Mouse (Mus musculus) retina, embryonic 14.5 days (tissue): ENCODE measurements around the gene Mfn2.
A peak's percentile ranks its signal among the peaks of the same experiment; 100 is the strongest.

Source experiments
- DNase-seq: peaks from one replicate; pipeline ENCODE4 v3.0.0-alpha.2; 2015; ENCODE audit warnings: low spot score

Mfn2 gene

DNA sequence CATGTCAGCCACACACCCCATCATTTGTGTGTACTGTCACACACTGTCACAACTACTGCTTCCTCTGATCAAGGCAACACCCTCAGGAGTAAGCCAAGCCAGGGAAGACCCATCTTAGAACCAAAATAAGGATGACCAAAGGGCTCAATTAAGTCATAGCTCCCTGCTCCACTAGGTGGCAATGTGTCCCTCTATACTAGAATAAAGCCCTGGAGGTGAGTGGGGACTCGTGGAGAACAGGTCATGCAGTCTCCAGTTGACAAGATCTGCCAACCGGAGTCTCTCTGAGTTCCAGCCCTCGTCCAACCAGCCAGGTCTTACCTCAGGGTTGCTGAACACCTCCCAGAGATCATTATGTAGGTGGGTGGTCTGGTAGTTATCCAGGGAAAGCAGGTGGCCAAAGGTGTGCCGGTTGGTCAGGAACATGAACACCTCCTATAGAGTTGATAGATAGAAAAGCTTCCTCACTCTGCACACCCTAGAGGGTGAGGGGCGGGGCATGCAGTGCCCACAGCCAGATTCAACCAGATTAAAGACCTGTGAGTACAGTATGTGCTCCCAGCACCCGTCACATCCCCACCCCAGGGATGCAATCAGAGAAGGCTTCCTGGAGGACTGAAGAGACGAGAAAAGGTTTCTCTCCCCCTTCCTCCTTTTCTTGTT, 14.1 kb upstream of the Mfn2 start:
- DNase-seq = peak; percentile 80

DNA sequence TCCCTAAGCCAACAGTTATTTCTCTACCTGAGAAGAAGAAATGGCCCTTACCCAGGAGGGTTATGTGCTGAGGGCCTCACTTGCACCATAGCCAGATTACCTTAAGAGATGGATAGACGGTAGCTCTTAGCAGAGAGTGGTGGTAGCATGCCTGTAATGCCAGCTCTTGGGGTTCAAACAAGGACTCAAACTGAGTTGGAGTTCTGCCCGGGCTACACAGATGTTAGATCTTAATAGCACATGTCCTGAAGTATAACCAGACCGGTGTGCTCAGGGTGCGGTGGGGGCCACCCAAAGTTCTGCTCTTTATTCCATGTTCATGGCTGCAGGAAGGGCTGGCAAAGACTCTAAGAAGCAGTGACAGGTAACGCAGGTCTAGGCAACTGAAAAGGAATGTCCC, 5.0 kb upstream of the Mfn2 start:
- DNase-seq = no peak

DNA sequence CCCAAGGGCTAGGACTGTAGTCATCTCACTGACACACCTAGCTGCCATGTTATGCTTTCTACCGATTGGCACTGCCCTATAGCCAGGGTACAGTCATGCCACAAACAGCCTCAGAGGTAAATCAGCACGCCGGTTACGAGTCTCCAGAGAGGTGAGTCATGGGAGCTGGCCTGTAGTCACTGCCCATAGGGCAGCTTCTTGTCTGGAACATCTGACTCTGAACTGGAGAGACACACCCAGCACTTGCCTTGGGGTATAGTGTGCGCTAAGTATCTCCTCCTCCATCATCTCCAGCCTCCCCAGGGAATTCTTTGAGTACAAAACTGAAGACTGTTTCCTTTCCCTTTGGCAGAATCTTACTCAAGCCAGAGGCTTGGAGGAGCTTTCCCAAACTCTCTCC, 1.7 kb upstream of the Mfn2 start:
- DNase-seq = no peak

DNA sequence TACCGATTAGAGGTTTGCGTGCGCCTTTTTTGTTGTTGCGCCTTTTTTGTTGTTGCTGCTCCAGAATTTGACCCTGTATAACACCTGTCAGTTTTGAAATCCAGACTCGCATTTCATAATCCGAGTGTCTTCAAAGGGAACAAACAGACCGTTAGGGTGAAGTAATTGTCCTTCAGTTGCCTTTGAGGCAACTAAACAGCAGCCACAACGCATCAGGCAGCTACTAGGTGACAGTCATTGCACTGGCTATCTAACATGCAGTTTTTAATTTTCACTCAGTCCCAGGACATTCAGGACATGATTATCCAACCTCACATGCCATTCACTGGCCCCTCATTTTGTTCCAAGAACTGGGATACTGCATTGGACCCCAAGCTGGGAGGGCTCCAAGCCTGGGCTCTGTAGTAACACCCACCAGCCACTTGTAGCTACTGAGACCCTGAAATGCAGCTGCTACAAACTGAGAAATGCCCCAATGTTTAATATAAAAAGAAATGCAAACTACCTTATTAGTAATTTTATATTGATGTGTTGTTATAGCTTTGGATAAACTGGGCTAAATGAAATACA, 671 bp upstream of the Mfn2 start:
- peak; percentile 15 for DNase-seq

DNA sequence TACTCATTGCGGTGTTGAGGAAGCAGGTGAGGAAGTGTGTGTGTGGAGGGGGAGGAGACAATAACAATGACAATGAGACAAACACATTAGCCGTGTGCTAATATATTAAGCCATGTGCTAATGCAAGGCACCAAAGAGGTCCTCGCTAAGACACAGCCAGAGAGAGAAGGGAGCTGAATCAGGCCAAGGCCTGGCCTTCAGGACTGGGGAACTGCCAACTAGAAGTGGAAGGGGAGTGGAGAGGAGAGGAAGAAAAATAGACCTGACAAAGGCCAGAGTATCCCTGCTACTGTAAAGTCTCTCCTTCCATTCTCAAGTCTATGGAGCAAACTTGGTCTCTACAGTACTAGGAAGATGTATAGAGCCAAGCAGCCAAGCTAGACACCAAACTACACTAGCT, 903 bp downstream of the Mfn2 start:
- no peak for DNase-seq

DNA sequence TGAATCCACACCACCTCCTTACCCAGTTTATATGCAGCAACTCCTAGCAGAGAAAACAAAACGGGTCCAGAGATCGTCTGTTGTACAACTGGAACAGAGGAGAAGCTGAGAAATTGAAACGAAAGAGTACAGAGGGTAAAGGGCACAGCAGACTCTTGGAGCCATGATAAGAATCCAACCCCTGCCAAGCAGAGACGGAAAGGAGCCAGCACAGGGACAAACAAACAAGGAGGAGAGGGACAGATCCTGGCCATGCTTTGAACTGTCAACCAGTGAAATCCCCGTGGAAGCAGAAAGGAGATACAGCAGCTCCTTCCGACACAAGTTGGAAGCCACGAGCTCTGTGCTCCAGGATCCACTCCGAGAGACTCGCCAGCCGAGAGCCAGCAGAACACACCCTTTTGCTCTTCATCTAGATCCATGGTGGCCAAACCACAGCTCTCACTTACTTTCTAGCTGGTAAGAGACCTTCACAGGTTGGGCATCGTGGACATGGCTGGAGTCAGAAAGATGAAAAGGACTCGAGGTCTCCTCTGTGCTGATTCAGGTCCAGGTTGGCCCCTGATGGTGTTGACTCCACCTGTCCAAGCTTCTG, 1.5 kb downstream of the Mfn2 start:
- DNase-seq = no peak

DNA sequence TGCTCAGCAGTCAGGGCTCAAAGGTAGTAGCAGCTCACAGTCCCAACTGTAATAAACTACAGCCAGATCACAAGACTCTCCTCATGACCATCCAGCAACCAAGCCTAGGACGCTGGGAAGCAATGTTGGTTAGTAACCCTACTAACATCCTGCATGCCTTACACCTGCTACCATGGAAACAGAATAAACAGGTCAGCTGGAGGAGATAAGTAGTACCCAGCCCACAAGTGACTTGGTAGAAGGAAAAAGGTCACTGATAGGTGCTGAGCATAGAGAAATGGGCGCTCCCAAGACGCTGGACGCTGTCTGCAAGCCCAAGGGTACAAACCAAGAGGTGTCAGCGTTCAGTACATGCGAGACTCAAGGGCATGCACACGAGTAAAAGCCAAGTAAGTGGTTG, 4.1 kb downstream of the Mfn2 start:
- no peak for DNase-seq

DNA sequence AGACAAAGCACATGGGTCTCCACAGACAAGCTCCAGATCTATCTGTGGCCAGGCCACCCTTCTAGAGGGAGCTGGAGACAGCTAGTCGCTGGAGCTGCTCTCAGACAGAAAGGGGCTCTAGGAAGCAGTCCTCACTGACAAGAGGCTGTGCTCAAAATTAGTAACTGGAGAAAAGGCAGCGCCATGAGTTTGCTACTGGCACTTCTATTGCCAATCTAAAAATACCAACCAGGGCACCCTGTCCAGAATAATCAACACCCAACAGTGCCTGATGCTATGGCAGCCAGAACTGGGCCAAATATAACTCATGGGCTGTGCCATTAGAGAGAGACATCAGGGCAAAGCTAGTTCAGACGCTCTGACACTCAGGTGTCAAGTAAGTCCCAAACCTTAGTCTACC, 7.2 kb downstream of the Mfn2 start:
- DNase-seq = no peak

DNA sequence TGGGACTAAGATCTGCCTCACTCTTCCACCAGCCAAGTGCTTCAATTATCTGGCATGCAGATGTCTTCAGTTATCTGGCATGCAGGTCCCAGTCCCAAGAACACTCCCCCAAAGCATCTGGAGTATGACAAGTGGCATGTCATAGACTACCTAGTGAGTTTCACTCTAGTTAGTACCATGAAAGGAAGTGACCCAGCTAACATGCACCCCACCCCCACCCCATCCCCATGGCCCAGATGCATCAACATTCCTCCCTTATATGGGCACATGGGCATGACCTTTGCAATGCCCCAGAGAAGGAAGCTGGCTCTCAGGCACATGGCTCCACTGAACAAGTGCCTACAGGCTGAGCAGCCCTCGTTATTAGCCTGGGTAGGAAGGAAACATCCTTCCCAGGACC, 8.1 kb downstream of the Mfn2 start:
- no peak for DNase-seq

DNA sequence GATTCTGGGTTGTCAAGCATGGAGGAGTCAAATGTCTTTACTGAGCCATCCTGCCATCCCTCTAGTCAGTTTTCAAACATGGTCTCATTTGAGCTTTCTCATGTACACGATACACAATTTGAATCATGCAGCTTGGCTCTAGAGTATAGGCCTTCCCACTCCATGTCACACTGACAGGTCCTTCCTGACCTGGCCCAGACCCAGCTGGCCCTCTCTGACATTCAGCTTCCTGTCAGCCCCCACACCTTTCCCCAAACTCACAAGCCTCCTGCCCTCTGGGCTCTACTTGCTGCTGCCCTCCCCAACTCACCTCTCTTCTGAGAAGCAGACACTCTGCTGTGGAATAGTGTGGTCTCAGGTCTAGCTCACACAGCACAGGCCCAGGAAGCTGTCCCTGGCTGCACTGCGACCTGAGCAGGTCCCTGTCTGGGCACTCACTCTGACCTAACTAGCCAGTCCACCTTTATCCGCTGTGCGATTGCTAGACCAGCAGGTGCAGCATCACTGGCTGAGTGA, 8.6 kb downstream of the Mfn2 start:
- no peak for DNase-seq

DNA sequence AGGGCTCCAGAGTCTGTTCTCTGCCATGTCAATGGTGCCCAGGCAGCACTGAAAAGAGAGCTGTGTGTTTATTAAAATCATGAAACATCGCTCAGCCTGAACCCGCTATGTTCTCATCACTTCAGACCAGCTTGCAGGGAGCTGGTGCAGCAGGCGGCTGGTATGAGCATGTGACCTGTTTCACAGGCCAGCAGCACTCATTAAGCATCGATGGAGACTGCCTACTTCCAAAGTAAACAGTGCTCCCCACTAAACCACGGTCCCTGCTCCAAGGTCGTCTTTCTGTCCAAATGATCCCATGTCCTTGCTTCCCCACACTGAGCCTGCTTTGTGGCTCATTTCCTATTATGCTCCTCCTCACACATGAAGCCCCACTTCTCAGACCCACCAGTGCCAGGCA, 14.2 kb downstream of the Mfn2 start:
- no peak for DNase-seq

DNA sequence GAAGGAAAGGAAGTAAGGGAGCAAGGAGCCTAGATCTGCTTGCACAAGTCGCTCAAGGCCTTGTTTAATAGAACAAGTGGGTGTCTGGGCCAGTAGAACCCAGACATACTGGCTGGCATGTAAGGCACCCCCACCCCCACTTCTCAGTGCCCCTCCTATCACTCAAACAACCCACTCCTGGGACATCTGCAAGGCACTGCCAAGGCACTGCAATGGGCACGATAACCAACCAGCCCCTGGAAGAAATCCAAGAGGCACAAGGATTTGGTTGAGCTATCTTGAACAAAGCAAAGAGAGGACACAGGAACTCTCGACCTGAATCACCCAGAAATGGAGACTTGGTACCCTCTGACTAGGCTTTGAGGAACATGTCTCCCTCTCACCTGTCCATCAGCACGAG, 16.3 kb downstream of the Mfn2 start:
- DNase-seq = no peak

DNA sequence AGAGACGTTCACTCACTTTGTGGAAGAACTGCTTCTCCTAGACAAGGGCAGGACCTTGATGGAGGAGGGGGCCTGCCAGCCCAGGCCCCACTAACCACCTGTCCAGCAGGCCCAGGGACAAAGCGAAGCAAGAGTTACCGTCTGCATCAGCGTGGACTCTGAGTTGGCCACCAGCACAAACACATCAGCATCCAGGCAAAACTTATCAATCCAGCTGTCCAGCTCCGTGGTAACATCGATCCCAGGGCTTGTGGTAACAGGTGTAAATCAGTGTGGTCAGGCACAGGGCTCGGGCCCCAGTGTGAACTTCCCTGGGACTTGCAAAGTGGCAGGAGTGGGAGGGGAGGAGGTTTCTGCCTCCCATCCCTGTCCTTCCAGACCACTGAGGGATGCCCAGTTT, 17.2 kb downstream of the Mfn2 start:
- DNase-seq = no peak

DNA sequence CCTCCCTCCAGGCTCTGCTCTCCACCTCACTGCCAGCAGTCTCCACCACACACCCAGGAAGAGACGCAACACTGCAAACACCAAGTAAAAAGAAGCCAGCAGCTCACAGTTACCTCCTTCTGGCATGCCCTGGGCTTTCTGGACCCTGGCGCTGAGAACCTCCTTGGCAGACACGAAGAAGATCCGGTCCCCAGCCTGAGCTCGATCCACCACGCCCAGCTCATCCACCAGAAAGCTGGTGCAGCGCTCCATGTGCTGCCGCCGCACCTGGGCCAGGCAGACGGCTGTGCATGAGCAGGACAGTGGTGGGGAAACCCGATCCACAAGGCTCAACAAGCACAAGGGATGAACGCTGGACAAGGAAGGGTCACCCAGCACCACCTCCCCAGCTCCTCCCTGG, 18.3 kb downstream of the Mfn2 start:
- no peak for DNase-seq

DNA sequence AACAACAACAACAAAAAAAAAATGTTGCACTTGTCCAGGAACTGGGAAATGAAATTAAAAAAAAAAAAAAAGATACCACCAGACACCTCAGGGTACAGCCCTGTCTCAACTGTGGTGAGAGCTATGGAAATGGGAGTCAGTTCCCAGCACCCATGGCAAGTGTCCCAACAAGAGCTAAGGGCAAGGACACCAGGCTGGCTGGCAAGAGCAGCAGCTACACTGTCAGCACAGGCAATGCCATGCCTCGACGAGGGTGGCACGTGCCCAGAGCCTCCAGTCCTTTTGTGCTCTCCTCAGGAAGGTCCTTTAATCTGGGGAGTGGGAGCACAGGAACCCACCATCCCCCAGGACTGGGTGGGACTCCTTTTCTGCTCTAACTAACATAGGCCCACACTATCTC, 20.4 kb downstream of the Mfn2 start:
- no peak for DNase-seq

DNA sequence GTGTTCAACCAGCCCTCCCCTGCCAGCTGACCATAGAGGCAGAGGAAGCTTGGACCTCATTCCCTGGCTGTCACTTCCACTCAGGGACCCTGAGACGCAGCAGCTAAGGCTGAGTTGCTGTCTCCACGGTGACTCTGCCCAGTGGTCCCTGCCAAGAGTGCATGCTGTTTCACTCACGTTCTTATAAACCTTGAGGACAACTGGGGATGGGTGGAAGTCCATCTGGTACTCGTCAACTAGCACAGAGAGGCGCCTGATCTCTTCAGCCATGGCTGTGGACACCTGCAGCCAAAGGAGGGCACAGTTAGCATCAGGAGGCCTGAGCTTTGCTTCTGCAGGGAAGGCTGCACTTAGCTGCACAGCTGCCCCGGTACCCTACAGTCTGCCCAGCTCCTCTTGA, 21.5 kb downstream of the Mfn2 start:
- no peak for DNase-seq

DNA sequence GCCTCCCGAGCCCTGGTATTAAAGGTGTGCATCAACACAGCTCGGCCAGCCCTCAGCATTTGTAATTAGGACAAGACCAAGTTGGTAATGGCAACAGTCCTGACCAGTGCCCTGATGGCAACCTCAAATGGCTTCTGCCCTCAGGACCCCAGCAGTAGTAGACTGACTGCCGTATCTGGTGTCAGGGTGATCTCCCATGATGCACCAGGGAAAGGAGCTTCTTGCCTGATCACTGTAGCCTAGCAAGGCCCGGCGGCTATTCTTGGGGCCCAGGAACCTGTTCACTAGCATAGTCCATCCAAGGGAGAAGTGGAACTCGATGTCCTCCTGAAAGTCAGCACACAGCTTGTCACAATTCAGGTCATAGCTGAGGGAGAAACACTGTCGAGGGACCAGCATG, 22.7 kb downstream of the Mfn2 start:
- DNase-seq = no peak

DNA sequence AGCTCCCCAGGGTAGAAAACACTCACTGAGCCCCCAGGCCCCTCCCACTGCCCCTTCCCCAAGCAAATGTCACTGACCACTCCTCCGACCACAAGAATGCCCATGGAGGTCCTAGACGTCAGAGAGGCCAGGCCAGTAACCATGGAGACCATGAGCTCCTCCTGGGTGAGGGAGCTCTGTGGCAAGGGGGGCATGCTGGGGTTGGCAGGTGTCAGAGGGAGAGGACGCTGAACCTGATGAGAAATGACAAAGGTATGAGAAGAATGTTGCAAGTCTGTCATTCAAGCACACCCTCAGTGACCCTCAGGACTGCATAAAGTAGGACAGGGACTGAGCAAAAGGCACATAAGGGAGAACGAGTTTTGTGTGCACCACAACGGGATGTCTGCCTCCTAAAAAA, 24.6 kb downstream of the Mfn2 start:
- no peak for DNase-seq

DNA sequence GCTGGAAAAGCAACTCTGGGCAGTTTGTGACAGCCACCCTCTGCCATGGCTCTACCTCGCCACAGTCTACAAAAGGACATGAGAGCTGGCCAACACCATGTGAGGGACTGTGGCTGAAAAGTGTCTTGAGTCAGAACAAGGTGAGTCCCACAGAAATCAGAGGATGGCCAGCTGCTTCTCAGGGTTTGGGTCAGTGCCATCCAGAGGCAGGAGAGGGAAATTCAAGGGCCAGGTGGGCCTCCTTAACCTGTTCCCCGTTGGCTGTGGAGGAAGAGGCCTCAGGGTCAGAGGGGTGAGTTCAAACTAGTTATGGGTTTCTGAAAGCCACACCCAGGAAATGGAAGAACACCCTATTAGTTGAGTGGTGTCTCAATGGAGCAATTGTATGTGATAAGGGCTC, 25.0 kb downstream of the Mfn2 start:
- DNase-seq = no peak

DNA sequence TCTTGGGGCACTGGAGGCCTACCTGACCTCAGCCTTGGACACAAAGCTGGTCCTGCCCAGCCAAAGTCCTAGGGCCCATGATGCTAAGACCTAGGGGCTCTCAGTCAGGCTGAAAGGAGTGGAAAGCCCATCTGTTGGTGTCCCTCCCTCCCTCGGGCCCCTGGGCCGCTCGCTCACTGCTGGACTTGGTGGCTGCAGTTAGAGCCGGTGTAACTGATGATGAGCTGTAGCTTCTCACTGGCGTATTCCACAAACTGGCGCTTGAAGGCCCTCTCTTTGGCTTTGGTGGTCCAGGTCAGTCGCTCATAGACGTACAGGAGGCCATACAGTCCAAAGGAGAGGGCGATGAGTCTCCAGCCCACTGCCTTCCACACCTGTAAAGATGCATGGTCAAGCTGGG, 26.0 kb downstream of the Mfn2 start:
- DNase-seq = no peak

DNA sequence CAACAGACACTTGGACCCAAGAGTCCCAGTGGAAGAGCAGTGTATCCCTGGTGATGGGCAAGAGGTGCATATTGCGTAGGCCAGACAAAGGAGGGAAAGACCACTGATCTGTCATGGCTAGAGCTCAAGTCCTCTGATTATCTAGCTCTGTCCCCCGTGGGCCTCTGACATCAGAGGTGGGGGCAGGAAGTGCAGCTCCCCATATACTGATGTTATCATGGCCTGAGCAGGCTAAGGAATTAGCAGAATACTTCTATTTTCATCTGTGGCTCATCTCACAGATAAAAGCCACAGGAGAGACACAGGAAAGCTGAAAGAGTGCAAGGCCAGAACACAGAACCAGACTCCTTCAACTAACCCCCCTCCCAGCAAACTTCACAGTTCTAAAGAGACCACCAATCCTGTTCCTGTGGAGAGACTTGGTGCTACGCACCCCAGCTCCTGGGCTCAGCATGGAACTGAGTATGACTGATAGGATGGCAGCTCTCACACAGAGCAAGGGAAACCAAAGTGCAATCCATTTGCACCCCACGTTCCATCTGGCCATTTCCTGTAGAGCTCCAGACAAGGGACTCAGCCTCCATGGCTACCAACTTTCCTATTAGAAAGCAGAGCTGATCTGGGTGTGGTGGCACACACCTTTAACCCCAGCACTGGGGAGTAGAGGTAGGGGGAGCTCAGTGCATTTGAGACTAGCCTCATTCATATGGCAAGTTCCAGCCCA, 28.5 kb downstream of the Mfn2 start:
- no peak for DNase-seq

DNA sequence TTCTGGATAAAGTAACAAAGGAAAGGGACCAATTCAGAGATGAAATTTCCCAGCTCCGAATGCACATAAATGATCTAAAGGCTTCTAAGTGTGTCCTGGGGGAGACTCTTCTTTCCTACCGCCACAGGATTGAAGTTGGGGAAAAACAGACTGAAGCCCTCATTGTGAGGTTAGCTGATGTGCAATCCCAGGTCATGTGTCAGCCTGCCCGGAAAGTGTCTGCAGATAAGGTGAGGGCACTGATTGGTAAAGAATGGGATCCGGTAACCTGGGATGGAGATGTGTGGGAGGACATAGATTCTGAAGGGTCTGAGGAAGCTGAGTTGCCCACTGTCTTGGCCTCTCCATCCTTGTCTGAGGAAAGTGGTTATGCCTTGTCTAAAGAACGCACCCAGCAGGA, 35.3 kb downstream of the Mfn2 start:
- no peak for DNase-seq

DNA sequence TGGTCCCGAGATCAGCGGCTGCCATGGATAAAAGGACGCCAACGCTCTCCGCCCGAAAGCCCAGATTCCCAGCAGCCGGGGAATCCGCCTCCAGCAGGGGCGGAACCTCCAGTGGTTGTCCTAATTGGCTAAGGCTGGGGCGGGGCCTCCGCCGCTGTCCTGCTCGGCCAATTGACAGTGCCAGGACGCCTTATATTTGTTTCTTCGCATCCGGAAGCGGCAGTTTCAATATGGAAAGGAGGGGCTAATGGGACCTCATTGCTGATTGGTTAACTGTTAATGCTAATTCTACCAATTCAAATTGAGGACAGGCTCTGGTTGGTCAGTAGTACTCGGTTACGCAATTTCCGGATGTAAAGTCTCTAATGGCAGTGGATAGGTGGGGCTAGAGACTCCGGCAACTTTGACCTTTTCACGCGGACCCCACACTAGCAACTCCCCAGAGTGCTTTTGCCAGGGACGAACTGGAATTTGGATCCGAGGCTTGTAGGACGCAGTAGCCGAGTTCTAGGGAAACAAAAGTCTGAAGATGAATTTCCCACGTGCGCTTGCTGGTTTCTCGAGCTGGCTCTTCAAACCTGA, 36.0 kb downstream of the Mfn2 start, which contains the start of the genes Miip and Fv1:
Gene Miip, minus strand, starts transcription at position 367 of the 582 bp plus-strand sequence.
Gene Fv1, plus strand, starts transcription at position 530 of the 582 bp plus-strand sequence.
- peak; percentile 96 for DNase-seq
